Mouse (Mus musculus): ENCODE measurements at regions not wholly inside any gene's neighbourhood (a gene's known extent, or its start where the extent isn't known, plus 50 kb on each side); places are given as distances from the start of the nearest gene placed in this dataset.

DNA sequence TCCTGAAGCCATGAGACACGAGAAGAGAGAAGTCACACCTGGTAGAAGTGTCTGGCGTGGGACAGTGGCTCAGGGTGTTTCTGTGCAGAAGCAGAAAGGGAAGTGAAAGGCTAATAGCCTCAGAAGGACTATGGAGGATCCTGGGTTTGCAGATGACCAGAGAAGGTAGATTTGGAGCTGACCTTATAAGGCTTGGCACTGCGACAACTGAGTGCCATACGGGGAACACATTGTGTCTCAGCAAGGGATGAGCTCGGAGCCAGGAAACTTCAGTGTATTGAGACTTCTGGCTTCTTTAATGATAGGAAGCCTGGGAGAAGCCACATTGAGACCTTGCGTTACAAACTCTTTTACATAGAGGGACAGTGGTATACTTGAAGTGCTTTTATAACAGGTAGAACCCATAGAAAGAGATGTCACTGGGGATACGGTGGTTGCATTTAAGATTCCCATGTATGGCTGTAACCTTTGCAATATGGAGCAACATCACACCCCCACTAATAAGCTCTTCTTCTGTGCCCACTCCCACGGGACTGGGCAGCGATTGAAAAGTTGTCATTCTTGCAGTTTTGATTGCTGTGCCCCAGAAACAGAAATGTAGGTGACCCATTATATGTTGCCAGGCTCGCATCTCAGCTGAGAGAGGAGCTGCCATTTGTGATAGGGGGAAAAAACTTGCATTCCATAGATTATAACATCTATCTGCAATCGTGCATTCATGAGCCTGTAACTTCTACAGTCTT lies 61.8 kb upstream of the Dync1i1 start:
- no peak for TF ChIP-seq CTCF (IDR thresholded peaks at IDR 0.05; ENCODE audit: low read depth, low read length)
- TF ChIP-seq POLR2A (IDR thresholded peaks at IDR 0.05; ENCODE audit: insufficient read depth, low read length): no peak
- no peak for TF ChIP-seq EP300 (IDR thresholded peaks at IDR 0.05; ENCODE audit: insufficient read depth, low read depth, low read length)

Data from ES-Bruce4 (cell line).